Mouse (Mus musculus) liver, embryonic 12.5 days (tissue): Measurements from ENCODE around the gene Tor1aip1. TPM values are rescaled to one million over a fixed set of nuclear protein-coding genes. Genes with fewer than 3 reads are reported as not detected.
"Not testable (repeated sequence)": the region's sequence is repeated elsewhere in the genome, so short reads cannot be mapped to it uniquely, and the experiment has no call there.

ENCODE experiments used
- ATAC-seq: fragments of 200-750 bp; cut with Nextera tagmentation; 2 replicates; pipeline ENCODE4 v1.8.0; 2017; ENCODE audit warnings: moderate number of reproducible peaks, mild to moderate bottlenecking, moderate library complexity
- H3K27ac ChIP-seq: fragments of 300-500 bp; sonication (generic); 2 replicates; pipeline ENCODE4 v1.5.1; 2016; ENCODE audit warnings: mild to moderate bottlenecking
- H3K27me3 ChIP-seq: fragments of 300-500 bp; sonication (generic); replicated peaks from 2 replicates; pipeline ENCODE4 v1.6.1; 2016; ENCODE audit warnings: mild to moderate bottlenecking, moderate library complexity
- H3K36me3 ChIP-seq: fragments of 300-500 bp; sonication (generic); 2 replicates; pipeline ENCODE4 v1.6.1; 2016; ENCODE audit warnings: mild to moderate bottlenecking, moderate library complexity
- H3K4me1 ChIP-seq: fragments of 300-500 bp; sonication (generic); 2 replicates; pipeline ENCODE4 v1.6.1; 2016
- H3K4me2 ChIP-seq: fragments of 300-500 bp; sonication (generic); 2 replicates; pipeline ENCODE4 v1.6.1; 2016; ENCODE audit warnings: mild to moderate bottlenecking, moderate library complexity
- H3K4me3 ChIP-seq: fragments of 300-500 bp; sonication (generic); 2 replicates; pipeline ENCODE4 v1.5.1; 2016; ENCODE audit warnings: mild to moderate bottlenecking, moderate library complexity
- H3K9ac ChIP-seq: fragments of 300-500 bp; sonication (generic); 2 replicates; pipeline ENCODE4 v1.6.1; 2016; ENCODE audit warnings: mild to moderate bottlenecking, moderate library complexity
- H3K9me3 ChIP-seq: fragments of 300-500 bp; sonication (generic); replicated peaks from 2 replicates; pipeline ENCODE4 v1.6.1; 2016; ENCODE audit warnings: mild to moderate bottlenecking, moderate library complexity
- WGBS: fragments of 180-500 bp; shearing (Covaris S2); methylation state at CpG from one replicate; pipeline ENCODE4 v1.1.7; 2016; ENCODE audit not compliant: insufficient replicate concordance; 5-methylcytosine and 5-hydroxymethylcytosine counted together
- polyA plus RNA-seq: library from polyadenylated mRNA; unstranded; fragments of >200 nt; fragmentation: Nextera tagmentation; extraction: Ambion mirVana; gene quantifications from 2 replicates; pipeline ENCODE4 v1.2.1, GENCODE M21; 2016

Gene Tor1aip1
- polyA plus RNA-seq, 1 experiment from 2014 or later, result 26.4 TPM

DNA sequence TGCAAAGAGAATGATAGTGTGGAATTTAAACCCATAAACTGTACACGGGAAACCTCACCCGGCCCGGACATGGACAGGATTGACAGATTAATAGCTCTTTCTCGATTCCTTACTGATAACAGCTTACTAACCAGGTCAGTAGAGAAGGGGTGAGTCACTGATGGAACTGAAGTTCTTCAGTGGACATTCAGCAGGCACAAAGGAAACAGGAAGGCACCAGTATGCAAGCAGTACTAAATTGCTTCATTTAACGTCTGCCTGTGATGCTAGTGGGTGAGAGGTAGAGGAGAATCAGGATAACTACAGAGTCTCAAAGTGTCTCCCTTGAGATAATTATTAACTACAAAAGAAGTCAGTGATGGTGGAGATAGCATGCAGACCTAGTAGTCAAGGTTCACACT is 7.9 kb upstream of the Tor1aip1 start:
- ATAC-seq, result no peak
- Histone ChIP-seq H3K9ac (no peak overlapping the region), H3K9me3 (no peaks in the 10 kb centered on the region), H3K27ac (no peak overlapping the region), H3K4me3 (no peak overlapping the region), H3K36me3 (peaks cover 68% of the 10 kb centered on the region), H3K4me2 (no peak overlapping the region), H3K27me3 (no peaks in the 10 kb centered on the region), H3K4me1 (peaks cover 49% of the 10 kb centered on the region)
- 59% methylated on average over 5 of the region's 5 CpGs for WGBS

DNA sequence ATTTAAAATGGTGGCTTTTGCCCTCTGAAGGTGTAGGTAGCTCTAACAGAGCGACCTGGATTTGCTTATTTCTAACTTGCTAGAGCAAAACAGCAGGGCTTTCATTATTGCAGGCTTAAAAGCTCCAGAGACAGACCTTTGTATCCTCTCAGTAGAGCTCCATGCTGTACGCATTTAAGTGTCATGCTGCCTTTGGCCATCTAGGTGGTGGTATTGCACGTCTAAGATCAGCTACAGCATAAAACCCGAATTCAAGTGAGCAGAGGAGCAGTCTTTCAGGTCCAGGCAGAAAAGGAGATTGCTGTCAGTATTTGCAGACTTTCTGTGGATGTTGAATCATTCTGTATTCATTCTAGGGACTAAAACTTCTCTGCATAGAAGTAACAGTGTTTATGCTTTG is 6.7 kb upstream of the Tor1aip1 start:
- Histone ChIP-seq H3K4me3 (peak overlapping the region; percentile 18; the same call in 1 of the 2 replicates), H3K36me3 (peaks cover 57% of the 10 kb centered on the region), H3K27ac (peak overlapping the region; percentile 32; the same call in 1 of the 2 replicates), H3K9ac (peak overlapping the region; percentile 33; the same call in 1 of the 2 replicates), H3K4me2 (peak overlapping the region; percentile 82), H3K4me1 (peaks cover 61% of the 10 kb centered on the region), H3K27me3 (no peaks in the 10 kb centered on the region), H3K9me3 (no peaks in the 10 kb centered on the region)
- no peak for ATAC-seq
- WGBS, result 30% methylated on average over 4 of the region's 4 CpGs

DNA sequence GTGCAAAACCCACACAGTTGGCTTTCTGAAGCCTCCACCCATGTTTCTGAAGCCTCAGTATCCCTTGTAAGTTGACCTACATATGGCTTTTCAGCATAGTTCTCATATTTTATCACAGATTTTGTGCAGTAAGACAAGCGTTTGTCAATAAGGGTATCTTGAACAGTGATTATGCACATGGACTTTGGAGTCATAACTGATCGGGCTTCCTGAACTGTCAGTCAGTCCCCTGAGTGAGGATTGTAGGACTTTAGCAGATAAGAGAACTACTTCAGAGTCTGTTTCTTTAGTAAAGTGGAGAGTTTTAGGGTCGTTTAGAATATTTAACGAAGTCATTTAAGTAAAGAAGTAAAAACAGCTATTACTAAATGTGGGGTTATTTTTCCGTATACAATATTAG is 6.2 kb upstream of the Tor1aip1 start:
- ATAC-seq, result no peak
- peak overlapping the region; percentile 72 for H3K4me3 ChIP-seq
- peak overlapping the region; percentile 76 for H3K27ac ChIP-seq

DNA sequence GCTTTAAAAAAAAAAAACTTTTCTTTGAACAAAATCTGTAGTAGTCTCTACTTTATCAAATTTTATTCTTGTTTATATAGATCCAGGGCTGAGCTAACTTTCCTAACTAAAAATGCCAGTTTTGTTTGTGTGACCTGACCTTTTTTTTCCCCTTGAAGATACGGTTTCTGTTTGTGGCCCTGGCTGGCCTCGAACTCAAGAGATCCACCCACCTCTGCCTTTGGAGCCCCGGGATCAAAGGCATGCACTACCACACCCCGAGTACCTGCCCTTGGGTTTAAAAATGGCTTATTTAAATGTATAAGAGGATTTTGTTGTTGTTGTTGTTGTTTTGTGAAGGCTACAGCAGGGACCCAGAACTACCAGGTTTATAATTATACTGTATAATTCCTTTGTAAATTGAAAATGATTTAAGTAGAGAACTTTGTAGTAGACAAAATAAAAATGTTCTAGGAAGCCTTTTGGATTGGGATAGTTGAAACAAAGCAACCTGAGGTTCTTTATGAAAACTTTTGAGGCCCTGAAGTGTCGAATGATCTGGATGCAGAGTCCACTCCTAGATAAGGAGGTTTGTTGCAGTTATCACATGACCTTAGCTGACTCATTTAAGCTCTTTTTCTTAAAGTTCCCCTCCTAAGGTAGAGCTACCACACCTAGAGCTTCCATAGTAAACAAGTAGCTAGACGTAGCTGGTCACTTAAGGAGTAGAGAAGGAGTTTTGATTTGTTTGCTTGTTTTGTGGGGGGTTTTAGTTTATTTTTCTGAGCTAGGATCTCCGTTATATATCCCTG is 5.4 kb upstream of the Tor1aip1 start:
- Histone ChIP-seq H3K4me2 (peak overlapping the region; percentile 82), H3K27me3 (no peaks in the 10 kb centered on the region), H3K4me3 (peak overlapping the region; percentile 72), H3K4me1 (peaks cover 64% of the 10 kb centered on the region), H3K27ac (peak overlapping the region; percentile 76), H3K36me3 (peaks cover 44% of the 10 kb centered on the region), H3K9me3 (no peaks in the 10 kb centered on the region), H3K9ac (peak overlapping the region; percentile 77)
- peak; percentile 38; the same call in 1 of the 2 replicates for ATAC-seq
- WGBS, result 15% methylated on average over 7 of the region's 7 CpGs

More for the DNA sequence above, 6.2 kb upstream of the Tor1aip1 start:
- Histone ChIP-seq H3K27me3 (no peaks in the 10 kb centered on the region), H3K4me1 (peaks cover 64% of the 10 kb centered on the region), H3K4me2 (peak overlapping the region; percentile 82), H3K9me3 (no peaks in the 10 kb centered on the region), H3K9ac (peak overlapping the region; percentile 77), H3K36me3 (peaks cover 51% of the 10 kb centered on the region)
- WGBS, result 52% methylated on average over 5 of the region's 5 CpGs

DNA sequence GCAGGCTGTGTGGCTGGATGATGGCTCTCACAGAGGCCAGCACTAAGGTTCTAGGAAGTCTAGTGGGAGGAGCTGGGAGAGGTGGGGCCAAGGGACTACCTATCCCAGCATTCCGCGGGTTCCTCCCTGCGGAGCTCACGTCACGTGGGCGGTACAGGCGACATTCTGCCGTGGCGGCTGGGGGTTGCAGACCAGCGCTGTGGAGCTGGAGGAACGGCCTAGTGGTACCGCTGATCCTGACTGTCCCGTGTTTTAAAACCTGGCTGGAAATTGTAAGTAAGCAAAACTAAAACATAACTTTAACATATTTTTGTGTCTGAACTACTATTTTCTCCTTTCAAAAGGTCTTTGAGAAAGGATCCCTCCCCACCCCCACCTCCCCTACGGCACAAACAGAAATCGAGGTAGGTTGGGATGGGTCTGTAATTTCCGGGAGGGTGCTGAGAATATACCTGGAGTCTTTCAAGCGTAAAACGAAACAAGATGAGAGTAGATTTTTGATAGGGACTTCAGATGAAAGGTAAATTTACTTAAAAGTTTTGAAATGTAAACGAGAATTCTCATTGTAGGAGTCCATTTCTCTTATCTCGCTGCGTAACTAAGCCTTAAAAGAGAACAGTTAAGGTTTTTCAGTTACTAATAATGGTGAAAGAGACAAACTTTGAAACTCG is 4.6 kb upstream of the Tor1aip1 start:
- no peaks in the 10 kb centered on the region for H3K27me3 ChIP-seq
- 1% methylated on average over 22 of the region's 22 CpGs for WGBS
- no peaks in the 10 kb centered on the region for H3K9me3 ChIP-seq
- H3K9ac ChIP-seq, result peak overlapping the region; percentile 77
- peak overlapping the region; percentile 82 for H3K4me2 ChIP-seq
- H3K27ac ChIP-seq, result peak overlapping the region; percentile 88
- H3K4me3 ChIP-seq, result peak overlapping the region; percentile 72
- H3K36me3 ChIP-seq, result peaks cover 36% of the 10 kb centered on the region
- H3K4me1 ChIP-seq, result peaks cover 62% of the 10 kb centered on the region
- ATAC-seq, result peak; percentile 83

DNA sequence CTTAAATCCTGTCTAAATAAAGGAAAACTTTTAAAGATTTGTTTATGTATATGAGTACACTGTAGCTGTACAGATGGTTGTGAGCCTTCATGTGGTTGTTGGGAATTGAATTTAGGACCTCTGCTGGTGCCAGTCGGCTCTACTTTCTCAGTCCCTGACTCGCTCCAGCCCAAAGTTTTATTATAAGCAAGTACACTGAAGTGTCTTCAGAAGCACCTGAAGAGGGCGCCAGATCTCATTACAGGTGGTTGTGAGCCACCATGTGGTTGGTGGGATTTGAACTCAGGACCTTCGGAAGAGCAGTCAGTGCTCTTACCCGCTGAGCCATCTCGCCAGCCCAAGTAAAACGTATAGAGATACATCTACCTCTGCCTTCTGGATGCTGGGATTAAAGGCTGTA is 3.7 kb upstream of the Tor1aip1 start:
- H3K4me1 ChIP-seq, result peaks cover 55% of the 10 kb centered on the region
- H3K27me3 ChIP-seq, ATAC-seq, H3K9ac ChIP-seq, H3K9me3 ChIP-seq: not testable (repeated sequence)
- peak overlapping the region; percentile 88 for H3K27ac ChIP-seq
- H3K4me3 ChIP-seq, result peak overlapping the region; percentile 72; the same call in 1 of the 2 replicates
- H3K4me2 ChIP-seq, result peak overlapping the region; percentile 82
- 58% methylated on average over 7 of the region's 7 CpGs for WGBS
- H3K36me3 ChIP-seq, result peaks cover 27% of the 10 kb centered on the region

DNA sequence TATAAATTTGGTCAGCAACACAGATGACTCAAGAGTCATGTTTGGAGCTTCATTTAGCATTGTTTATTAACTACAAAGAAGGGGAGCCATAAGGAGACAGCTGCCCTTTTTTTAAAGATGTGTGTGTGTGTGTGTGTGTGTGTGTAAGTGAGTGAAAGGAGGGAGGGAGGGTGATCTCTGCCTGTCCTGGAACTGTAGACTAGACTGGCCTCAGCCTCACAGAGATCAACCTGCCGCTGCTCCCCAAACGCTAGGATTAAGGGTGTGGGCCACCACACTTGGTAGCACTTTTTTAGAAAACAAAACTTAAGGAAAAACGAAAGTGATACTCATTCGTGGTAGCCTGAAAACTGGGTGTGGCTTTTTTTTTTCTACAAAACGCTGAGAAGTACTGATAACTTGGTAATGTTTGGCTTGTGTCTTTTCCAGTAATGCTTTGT is 884 bp upstream of the Tor1aip1 start:
- Histone ChIP-seq H3K36me3 (peaks cover 20% of the 10 kb centered on the region), H3K4me3 (peak overlapping the region; percentile 86), H3K4me1 (peaks cover 50% of the 10 kb centered on the region), H3K27me3 (no peaks in the 10 kb centered on the region), H3K27ac (peak overlapping the region; percentile 100), H3K9me3 (no peaks in the 10 kb centered on the region), H3K4me2 (peak overlapping the region; percentile 80), H3K9ac (peak overlapping the region; percentile 97)
- no peak for ATAC-seq
- WGBS, result 15% methylated on average over 5 of the region's 5 CpGs

DNA sequence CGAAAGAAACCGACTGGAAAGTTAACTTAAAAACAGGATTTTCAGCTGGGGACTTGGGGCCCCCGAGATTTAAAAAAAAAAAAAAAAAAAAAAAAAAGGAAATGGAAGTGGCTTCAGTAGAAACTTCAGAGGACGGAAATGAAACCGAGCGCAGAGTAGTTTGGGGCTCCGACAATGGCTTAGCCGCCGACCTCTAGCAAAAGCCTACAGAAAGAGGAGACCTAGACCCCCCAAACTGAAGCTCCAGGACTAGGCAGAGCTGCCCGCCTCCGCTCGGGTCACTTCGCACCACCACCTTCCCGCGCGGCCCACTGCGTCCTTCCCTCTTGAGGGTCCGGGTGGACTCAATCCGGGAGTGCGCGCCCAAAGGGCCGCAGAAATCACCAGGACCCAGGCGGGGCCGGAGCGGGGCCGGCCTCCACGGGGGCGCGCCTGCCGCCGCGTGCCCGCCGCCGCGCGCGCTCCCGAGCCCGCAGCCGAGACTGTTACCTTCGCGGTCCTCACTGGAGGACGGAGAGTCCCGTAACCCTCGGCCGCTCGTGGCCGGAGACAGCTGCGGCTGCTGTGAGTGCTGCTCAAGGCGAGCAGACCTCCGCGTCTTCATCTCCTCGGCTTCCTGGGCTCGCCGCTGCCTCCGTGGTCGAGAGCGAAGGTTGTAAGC is 881 bp downstream of the Tor1aip1 start, which contains the start of gene Tor1aip2:
Gene Tor1aip2 (plus strand): TSS at position 135 of the 661 bp plus-strand sequence.
- under 1% methylated on average over 59 of the region's 59 CpGs for WGBS
- H3K27me3 ChIP-seq, result no peaks in the 10 kb centered on the region
- H3K36me3 ChIP-seq, result peaks cover 37% of the 10 kb centered on the region
- no peaks in the 10 kb centered on the region for H3K9me3 ChIP-seq
- H3K4me3 ChIP-seq, result peak within 1 kb of the TSS; percentile 86
- peak within 1 kb of the TSS; percentile 80 for H3K4me2 ChIP-seq
- H3K9ac ChIP-seq, result peak within 1 kb of the TSS; percentile 97
- H3K4me1 ChIP-seq, result peaks cover 43% of the 10 kb centered on the region
- H3K27ac ChIP-seq, result peak within 1 kb of the TSS; percentile 100
- ATAC-seq, result peak; percentile 77

DNA sequence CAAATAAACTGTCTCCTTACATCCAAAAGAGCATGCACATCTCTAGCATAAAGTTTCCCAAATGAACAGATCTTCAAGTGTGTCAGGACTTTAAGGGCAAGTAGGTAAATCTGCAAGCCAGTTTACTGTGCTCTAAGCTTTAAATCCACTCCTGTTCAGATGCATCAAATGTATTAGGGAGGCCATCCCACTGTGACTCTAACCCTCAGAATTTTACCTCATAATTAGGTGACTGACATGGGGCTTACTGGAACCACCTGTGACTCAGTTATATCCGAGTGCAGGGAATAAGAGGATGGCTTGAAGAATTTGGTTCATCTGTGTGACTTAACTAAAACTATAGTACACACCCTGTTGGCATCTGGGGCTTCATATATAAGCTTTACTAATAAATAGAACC is 1.6 kb downstream of the Tor1aip1 start:
- H3K27ac ChIP-seq, result peak overlapping the region; percentile 100
- no peaks in the 10 kb centered on the region for H3K9me3 ChIP-seq
- no peak for ATAC-seq
- H3K4me2 ChIP-seq, result peak overlapping the region; percentile 80
- H3K4me1 ChIP-seq, result peaks cover 36% of the 10 kb centered on the region
- H3K4me3 ChIP-seq, result peak overlapping the region; percentile 86
- H3K36me3 ChIP-seq, result peaks cover 44% of the 10 kb centered on the region
- H3K9ac ChIP-seq, result peak overlapping the region; percentile 97
- no peaks in the 10 kb centered on the region for H3K27me3 ChIP-seq
- 20% methylated on average over 1 of the region's 1 CpGs for WGBS

DNA sequence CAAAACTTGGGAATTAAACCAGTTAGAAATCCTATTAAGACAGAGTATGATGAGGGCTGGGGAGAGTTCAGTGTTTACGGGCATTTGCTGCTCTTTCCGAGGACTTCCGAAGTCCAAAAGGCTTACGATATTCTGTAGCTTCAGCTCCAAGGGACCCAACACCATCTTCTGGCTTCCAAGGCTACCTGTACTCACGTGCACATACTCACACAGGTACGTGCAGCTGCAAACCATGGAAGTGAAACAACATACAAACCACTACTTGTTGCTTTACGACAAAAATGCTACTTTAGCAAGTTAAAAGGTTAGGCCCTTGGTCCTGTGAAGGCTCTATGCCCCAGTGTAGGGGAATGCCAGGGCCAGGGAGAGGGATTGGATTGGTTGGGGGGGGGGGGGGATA is 2.4 kb downstream of the Tor1aip1 start:
- Histone ChIP-seq H3K27me3 (no peaks in the 10 kb centered on the region), H3K27ac (no peak overlapping the region)

DNA sequence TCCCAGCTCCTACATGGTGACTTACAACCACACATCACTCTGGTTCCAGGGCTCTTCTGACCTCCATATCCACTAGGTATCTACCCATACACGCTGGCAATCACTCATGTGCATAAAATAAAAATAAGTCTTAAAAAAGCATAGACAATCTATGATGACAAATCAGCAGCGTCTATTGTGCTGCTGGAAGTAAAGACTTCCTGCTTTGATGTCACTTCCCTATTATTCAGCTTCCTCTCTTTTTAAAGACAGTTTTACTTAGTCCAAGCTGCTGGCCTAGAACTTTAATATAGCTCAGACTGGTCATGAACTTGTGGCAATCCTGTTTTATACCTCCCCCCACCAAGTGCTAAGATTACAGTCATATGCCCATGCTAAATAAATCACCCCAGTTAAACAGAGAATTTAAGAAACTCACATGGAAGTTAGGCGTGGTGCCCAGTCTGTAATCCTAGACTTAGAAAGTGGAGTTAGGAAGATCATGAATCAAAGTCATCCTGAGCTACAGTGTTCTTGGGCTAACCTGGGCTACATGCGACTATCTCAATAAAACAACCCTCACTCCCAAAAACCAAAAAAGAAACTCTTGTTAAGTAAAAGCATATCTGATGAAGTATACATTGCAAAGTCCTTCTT is 7.8 kb downstream of the Tor1aip1 start:
- H3K36me3 ChIP-seq, result peaks cover 91% of the 10 kb centered on the region
- H3K9me3 ChIP-seq, result no peaks in the 10 kb centered on the region
- peaks cover 2% of the 10 kb centered on the region; the same call in 1 of the 2 replicates for H3K4me1 ChIP-seq
- H3K4me2 ChIP-seq, result no peak overlapping the region
- no peak overlapping the region for H3K9ac ChIP-seq
- no peak overlapping the region for H3K4me3 ChIP-seq
- H3K27ac ChIP-seq, result no peak overlapping the region
- WGBS, result 67% methylated on average over 4 of the region's 4 CpGs
- ATAC-seq, result no peak
- no peaks in the 10 kb centered on the region for H3K27me3 ChIP-seq

More for the DNA sequence above, 2.4 kb downstream of the Tor1aip1 start:
- H3K4me2 ChIP-seq, result peak overlapping the region; percentile 80
- H3K9me3 ChIP-seq, result no peaks in the 10 kb centered on the region
- 91% methylated on average over 7 of the region's 7 CpGs for WGBS
- no peak overlapping the region; the same call in 1 of the 2 replicates for H3K4me3 ChIP-seq
- no peak for ATAC-seq
- peak overlapping the region; percentile 97; the same call in 1 of the 2 replicates for H3K9ac ChIP-seq
- peaks cover 29% of the 10 kb centered on the region for H3K4me1 ChIP-seq
- H3K36me3 ChIP-seq, result peaks cover 52% of the 10 kb centered on the region
